ENCODE assay signal across 8 mouse cellular contexts in the genomic region with DNA sequence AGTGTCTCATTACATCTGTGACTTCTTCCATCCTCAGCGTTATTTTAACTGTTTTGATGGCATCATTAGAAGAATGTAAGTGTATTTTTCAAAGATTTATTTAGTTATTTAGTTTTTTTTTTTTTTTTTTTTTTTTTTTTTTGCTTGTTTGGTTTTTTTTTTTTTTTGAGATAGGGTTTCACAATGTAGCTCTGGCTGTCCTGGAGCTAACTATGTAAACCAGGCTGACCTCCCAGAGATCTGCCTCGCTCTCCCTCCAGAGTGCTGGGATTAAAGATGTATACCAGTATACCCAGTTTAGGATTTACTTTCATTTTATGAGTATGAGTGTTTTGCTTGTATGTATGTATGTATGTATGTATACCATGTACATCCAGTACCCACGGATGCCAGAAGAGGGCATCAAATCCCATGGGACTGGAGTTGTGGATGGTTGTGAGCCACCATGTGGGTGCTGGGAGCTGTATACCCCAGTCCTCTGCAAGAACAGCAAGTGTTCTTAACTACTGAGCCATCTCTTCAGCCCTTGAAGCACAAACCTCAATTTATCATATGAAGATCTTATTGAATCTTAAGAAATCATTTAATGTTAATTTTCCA. TPM values are rescaled to one million over a fixed set of nuclear protein-coding genes. Genes with fewer than 3 reads are reported as not detected.
A peak's percentile ranks its signal among the peaks of the same experiment; 100 is the strongest.
DNase-seq lines count a peak whose midpoint lies in the region; ATAC-seq and TF ChIP-seq lines count a peak whose summit lies in the region.
"Had no signal": no experiment of that assay in that cellular context is flagged by ENCODE, and none has a peak within 500 bp of the region (broad histone marks: within the 10 kb centered on the region; RNA-seq: fewer than 3 reads in every experiment).

No protein-coding gene starts in this region.

- TF ChIP-seq RAD21 in CH12.LX (IDR thresholded peaks at IDR 0.05; ENCODE audit: low read depth, low read length), result no peak

- peak overlapping the region; percentile 72; the same call in 1 of the 2 replicates for H3K4me2 ChIP-seq in hindbrain, postnatal 0 days (ENCODE audit: low read depth, low read length)
- no peak overlapping the region for H3K4me2 ChIP-seq in hindbrain, embryonic 12.5 days (replicated peaks)
- peak overlapping the region; percentile 99 for H3K4me2 ChIP-seq in CH12.LX (ENCODE audit: insufficient read depth, low read depth, poor library complexity, severe bottlenecking)
- H3K4me2 ChIP-seq in limb, embryonic 15.5 days, result peak overlapping the region; percentile 65; the same call in 1 of the 2 replicates

- DNase-seq in hindbrain, postnatal 0 days (ENCODE audit: low spot score), result peak; percentile 15
- DNase-seq in 3T3-L1 (ENCODE audit: low read depth, low spot score) (peak; percentile 52), CH12.LX (ENCODE audit: extremely low read depth) (no peak), MN1 (ENCODE audit: low spot score) (no peak)
- no peak for DNase-seq in c-Kit-positive CD71-positive TER-119-positive erythroid progenitor cells, embryonic 14.5 days (ENCODE audit: low spot score)
- DNase-seq: gastrocnemius, postnatal 14 days had no signal

- no peak for ATAC-seq in hindbrain, postnatal 0 days
- ATAC-seq in hindbrain, embryonic 12.5 days (ENCODE audit: low FRiP score), result no peak
- no peak for ATAC-seq in limb, embryonic 15.5 days (ENCODE audit: insufficient number of reproducible peaks, low FRiP score, low TSS enrichment, low read depth)

- TF ChIP-seq EP300 in CH12.LX (IDR thresholded peaks at IDR 0.05; ENCODE audit: low read length), result no peak

- dilution Hi-C loops in CH12.LX (cut with MboI; ENCODE audit: extremely low pct_ligation_motif_present, extremely low pct_unique_long_range_greater_than_20kb, low sequenced_read_pairs), result no loop called here

- TF ChIP-seq CTCF in hindbrain, postnatal 0 days (IDR thresholded peaks at IDR 0.05; ENCODE audit: low read depth), result peak; percentile 37; the same call in 1 of the 2 replicates
- peak in 1 of 2 experiments; percentile 39; a peak in 2 of 4 replicates for TF ChIP-seq CTCF in CH12.LX (conservative IDR thresholded peaks at IDR 0.05 in 1 of 2, IDR thresholded peaks at IDR 0.05 in 1 of 2; ENCODE audit: low read depth in 2 of 2, low read length in 2 of 2)

- H3K4me1 ChIP-seq in hindbrain, postnatal 0 days (ENCODE audit: insufficient read depth, low read length), result 0 out of 2 replicates have a peak, but pooled peaks cover 4% of the 10 kb centered on the region
- peaks cover 16% of the 10 kb centered on the region for H3K4me1 ChIP-seq in hindbrain, embryonic 12.5 days
- peaks cover 11 to 32% of the 10 kb centered on the region in 2 experiments for H3K4me1 ChIP-seq in CH12.LX (ENCODE audit: control insufficient read depth in 1 of 2, insufficient read depth in 2 of 2)
- peaks cover 7% of the 10 kb centered on the region for H3K4me1 ChIP-seq in limb, embryonic 15.5 days

- in situ Hi-C loops in CH12.LX (cut with MboI; ENCODE audit: low pct_ligation_motif_present, low pct_unique_long_range_greater_than_20kb, low sequenced_read_pairs), result no loop called here

- H3K4me3 ChIP-seq in hindbrain, postnatal 0 days (ENCODE audit: low read length), result no peak overlapping the region
- H3K4me3 ChIP-seq in hindbrain, embryonic 12.5 days, result no peak overlapping the region
- H3K4me3 ChIP-seq in CH12.LX (replicated peaks in 1 of 3; ENCODE audit: low read depth in 2 of 3, low read length in 2 of 3, poor library complexity in 1 of 3), result peak overlapping the region; percentile 40 to 94 (median 85)
- no peak overlapping the region for H3K4me3 ChIP-seq in limb, embryonic 15.5 days

- no peaks in the 10 kb centered on the region for H3K27me3 ChIP-seq in hindbrain, postnatal 0 days (ENCODE audit: insufficient read depth, low read length)
- H3K27me3 ChIP-seq in hindbrain, embryonic 12.5 days, result no peaks in the 10 kb centered on the region
- no peaks in the 10 kb centered on the region for H3K27me3 ChIP-seq in CH12.LX (replicated peaks)
- H3K27me3 ChIP-seq in limb, embryonic 15.5 days, result no peaks in the 10 kb centered on the region

- no peak for TF ChIP-seq POLR2A in CH12.LX (IDR thresholded peaks at IDR 0.05; ENCODE audit: low read depth, low read length)

- H3K36me3 ChIP-seq in hindbrain, postnatal 0 days (ENCODE audit: insufficient read depth, low read length), result peaks cover 21% of the 10 kb centered on the region; the same call in 1 of the 2 replicates
- H3K36me3 ChIP-seq in hindbrain, embryonic 12.5 days, result peaks cover 24% of the 10 kb centered on the region
- peaks cover 34 to 45% of the 10 kb centered on the region in 2 experiments for H3K36me3 ChIP-seq in CH12.LX (replicated peaks in 1 of 2; ENCODE audit: control insufficient read depth in 1 of 2, insufficient read depth in 1 of 2, low read length in 1 of 2)
- peaks cover 30% of the 10 kb centered on the region for H3K36me3 ChIP-seq in limb, embryonic 15.5 days

- H3K79me2 ChIP-seq in CH12.LX (replicated peaks; ENCODE audit: control insufficient read depth, extremely low read depth, insufficient read depth, poor library complexity, severe bottlenecking), result peaks cover 64% of the 10 kb centered on the region

- no peak overlapping the region for H3K27ac ChIP-seq in hindbrain, postnatal 0 days
- H3K27ac ChIP-seq in hindbrain, embryonic 12.5 days, result no peak overlapping the region
- H3K27ac ChIP-seq in CH12.LX (ENCODE audit: insufficient read depth, low read depth), result no peak overlapping the region
- H3K27ac ChIP-seq in limb, embryonic 15.5 days, result no peak overlapping the region

- H3K9me3 ChIP-seq in hindbrain, postnatal 0 days (ENCODE audit: low read length), result no peaks in the 10 kb centered on the region
- H3K9me3 ChIP-seq in hindbrain, embryonic 12.5 days (replicated peaks), result no peaks in the 10 kb centered on the region
- H3K9me3 ChIP-seq in CH12.LX (replicated peaks; ENCODE audit: low read length), result no peaks in the 10 kb centered on the region
- no peaks in the 10 kb centered on the region for H3K9me3 ChIP-seq in limb, embryonic 15.5 days

- WGBS in hindbrain, postnatal 0 days, result 81% methylated on average over 3 of the region's 3 CpGs
- WGBS in hindbrain, embryonic 12.5 days, result 91% methylated on average over 3 of the region's 3 CpGs
- WGBS in limb, embryonic 15.5 days, result 91% methylated on average over 3 of the region's 3 CpGs

- H3K9ac ChIP-seq in hindbrain, postnatal 0 days (replicated peaks; ENCODE audit: low read length), result no peak overlapping the region
- no peak overlapping the region for H3K9ac ChIP-seq in hindbrain, embryonic 12.5 days
- H3K9ac ChIP-seq in CH12.LX (ENCODE audit: insufficient read depth, low read depth), result no peak overlapping the region; the same call in 1 of the 2 replicates
- no peak overlapping the region for H3K9ac ChIP-seq in limb, embryonic 15.5 days

TF ChIP-seq in CH12.LX, 34 proteins besides CTCF, POLR2A, EP300 and RAD21:
- no peak for TF ChIP-seq HCFC1 (IDR thresholded peaks at IDR 0.05; ENCODE audit: low read depth, low read length)
- TF ChIP-seq ZNF384 (IDR thresholded peaks at IDR 0.05; ENCODE audit: low read depth, low read length), result peak; percentile 54
- TF ChIP-seq ZKSCAN1 (IDR thresholded peaks at IDR 0.05; ENCODE audit: borderline replicate concordance, low read depth, low read length), result no peak
- peak; percentile 51; the same call in 1 of the 2 replicates for TF ChIP-seq SIN3A (IDR thresholded peaks at IDR 0.05; ENCODE audit: low read length)
- 0 out of 2 replicates have a peak, but pooled peaks have one; percentile 39 for TF ChIP-seq KAT2A (IDR thresholded peaks at IDR 0.05; ENCODE audit: insufficient replicate concordance, low read length)
- no peak for TF ChIP-seq MXI1 (IDR thresholded peaks at IDR 0.05; ENCODE audit: low read depth, low read length)
- TF ChIP-seq SMC3 (IDR thresholded peaks at IDR 0.05; ENCODE audit: low read depth, low read length), result peak; percentile 25
- TF ChIP-seq CHD1 (IDR thresholded peaks at IDR 0.05; ENCODE audit: low read depth, low read length), result no peak

RNA-seq across cellular contexts. Expression of a gene that starts 1.9 kb away (rescaled TPM):
- 31.7 and 32.8 TPM in 2 replicates for total RNA-seq in hindbrain, postnatal 0 days (2014; rRNA removed)
- 11.3 and 11.6 TPM in 2 replicates for polyA plus RNA-seq in hindbrain, postnatal 0 days (2015; fragmentation: Nextera tagmentation; extraction: Ambion mirVana)
- polyA plus RNA-seq in hindbrain, embryonic 12.5 days (2016; fragmentation: Nextera tagmentation; extraction: Ambion mirVana), result 52.5 and 55.4 TPM in 2 replicates
- total RNA-seq in CH12.LX (2012; rRNA removed) (82.6 and 85.5 TPM in 2 replicates), CH12.LX (2014; rRNA removed) (182 and 200 TPM in 2 replicates)
- polyA plus RNA-seq in CH12.LX (2012; ENCODE audit: insufficient read length, low read depth), result 82.4 and 99.8 TPM in 2 replicates
- 67.8 and 68.7 TPM in 2 replicates for polyA plus RNA-seq in limb, embryonic 15.5 days (2015; fragmentation: Nextera tagmentation; extraction: Ambion mirVana)

RNA-seq across cellular contexts. Expression of a gene that starts 2.0 kb away (rescaled TPM):
- total RNA-seq in hindbrain, postnatal 0 days (2014; rRNA removed), result 21.1 and 24.1 TPM in 2 replicates
- polyA plus RNA-seq in hindbrain, postnatal 0 days (2015; fragmentation: Nextera tagmentation; extraction: Ambion mirVana), result 24.2 and 26.7 TPM in 2 replicates
- 29.8 and 30.0 TPM in 2 replicates for polyA plus RNA-seq in hindbrain, embryonic 12.5 days (2016; fragmentation: Nextera tagmentation; extraction: Ambion mirVana)
- 227 and 351 TPM in 2 replicates for total RNA-seq in CH12.LX (2012; rRNA removed)
- 281 and 286 TPM in 2 replicates for total RNA-seq in CH12.LX (2014; rRNA removed)
- 317 and 327 TPM in 2 replicates for polyA plus RNA-seq in CH12.LX (2012; ENCODE audit: insufficient read length, low read depth)
- polyA plus RNA-seq in limb, embryonic 15.5 days (2015; fragmentation: Nextera tagmentation; extraction: Ambion mirVana), result 31.1 and 34.0 TPM in 2 replicates

RNA-seq across cellular contexts. Expression of a gene that starts 21.3 kb away (rescaled TPM):
- total RNA-seq in hindbrain, postnatal 0 days (2014; rRNA removed), result 7.1 and 11.2 TPM in 2 replicates
- 71.0 and 85.4 TPM in 2 replicates for polyA plus RNA-seq in hindbrain, postnatal 0 days (2015; fragmentation: Nextera tagmentation; extraction: Ambion mirVana)
- 88.5 and 92.1 TPM in 2 replicates for polyA plus RNA-seq in hindbrain, embryonic 12.5 days (2016; fragmentation: Nextera tagmentation; extraction: Ambion mirVana)
- total RNA-seq in CH12.LX (2012; rRNA removed) (35.3 and 38.1 TPM in 2 replicates), CH12.LX (2014; rRNA removed) (53.6 and 60.5 TPM in 2 replicates)
- 190 and 223 TPM in 2 replicates for polyA plus RNA-seq in CH12.LX (2012; ENCODE audit: insufficient read length, low read depth)
- 102 and 104 TPM in 2 replicates for polyA plus RNA-seq in limb, embryonic 15.5 days (2015; fragmentation: Nextera tagmentation; extraction: Ambion mirVana)

Comparison
In these comparisons a context has a peak if more than half of its experiments do, and no peak if none do; other contexts are left out.
1. DNase-seq: peak in hindbrain, postnatal 0 days (single experiment) and 3T3-L1 (single experiment); none in CH12.LX (single experiment), c-Kit-positive CD71-positive TER-119-positive erythroid progenitor cells, embryonic 14.5 days (single experiment) and MN1 (single experiment).
2. H3K4me3 ChIP-seq: peak in CH12.LX (3 of 3); none in hindbrain, postnatal 0 days (single experiment), hindbrain, embryonic 12.5 days (single experiment) and limb, embryonic 15.5 days (single experiment).